Mouse (Mus musculus): ENCODE measurements around the gene Cnr2.

GRCm38 (mm10) chr4:135967086-135967760 is 72.0 kb downstream of the Cnr2 start:
- TF ChIP-seq CTCF (IDR thresholded peaks at IDR 0.05; ENCODE audit: insufficient read depth, low read depth, low read length): no peak
- no peak for TF ChIP-seq POLR2A (IDR thresholded peaks at IDR 0.05; ENCODE audit: insufficient read depth, low read depth, low read length)

Measured in olfactory bulb, adult 2 months (tissue).